Mouse (Mus musculus) intestine, embryonic 15.5 days (tissue): ENCODE results near the gene Epb41. TPM values are rescaled to one million over a fixed set of nuclear protein-coding genes. Genes with fewer than 3 reads are reported as not detected.
A peak's percentile ranks its signal among the peaks of the same experiment; 100 is the strongest.

Experiments used
- ATAC-seq: fragments of 200-750 bp; cut with Nextera tagmentation; 2 replicates; pipeline ENCODE4 v1.8.0; 2017; ENCODE audit warnings: moderate TSS enrichment, moderate library complexity
- H3K27ac ChIP-seq: fragments of 300-500 bp; sonication (generic); 2 replicates; pipeline ENCODE4 v1.5.1; 2015; ENCODE audit warnings: mild to moderate bottlenecking, inconsistent platforms
- H3K27me3 ChIP-seq: fragments of 300-500 bp; sonication (generic); replicated peaks from 2 replicates; pipeline ENCODE4 v1.6.1; 2015; ENCODE audit warnings: inconsistent platforms
- H3K36me3 ChIP-seq: fragments of 300-500 bp; sonication (generic); 2 replicates; pipeline ENCODE4 v1.6.1; 2015; ENCODE audit warnings: inconsistent platforms
- H3K4me1 ChIP-seq: fragments of 300-500 bp; sonication (generic); replicated peaks from 2 replicates; pipeline ENCODE4 v1.6.1; 2015; ENCODE audit warnings: inconsistent platforms
- H3K4me2 ChIP-seq: fragments of 300-500 bp; sonication (generic); replicated peaks from 2 replicates; pipeline ENCODE4 v1.6.1; 2015; ENCODE audit warnings: mild to moderate bottlenecking, inconsistent platforms
- H3K4me3 ChIP-seq: fragments of 300-500 bp; sonication (generic); replicated peaks from 2 replicates; pipeline ENCODE4 v1.5.1; 2015; ENCODE audit warnings: inconsistent platforms
- H3K9ac ChIP-seq: fragments of 300-500 bp; sonication (generic); 2 replicates; pipeline ENCODE4 v1.6.1; 2015; ENCODE audit warnings: inconsistent platforms
- H3K9me3 ChIP-seq: fragments of 300-500 bp; sonication (generic); 2 replicates; pipeline ENCODE4 v1.6.1; 2016; ENCODE audit warnings: inconsistent platforms
- WGBS: fragments of 180-500 bp; shearing (Covaris S2); methylation state at CpG from one replicate; pipeline ENCODE4 v1.1.7; 2015; 5-methylcytosine and 5-hydroxymethylcytosine counted together
- polyA plus RNA-seq: library from polyadenylated mRNA; unstranded; fragments of >200 nt; fragmentation: Nextera tagmentation; extraction: Ambion mirVana; gene quantifications from 2 replicates; pipeline ENCODE4 v1.2.1, GENCODE M21; 2015

Epb41 gene
- polyA plus RNA-seq = 50.0 and 54.2 TPM in 2 replicates

GRCm38 (mm10) chr4:132074933-132075769 is at the start of gene Epb41:
Epb41 (minus strand) TSS chr4:132075321.
- peak; percentile 96 for ATAC-seq
- Histone ChIP-seq H3K27ac (peak within 1 kb of the TSS; percentile 73), H3K36me3 (no peaks in the 10 kb centered on the region), H3K4me2 (peak within 1 kb of the TSS; percentile 96), H3K27me3 (no peaks in the 10 kb centered on the region), H3K4me3 (peak within 1 kb of the TSS; percentile 80), H3K4me1 (0 out of 2 replicates have a peak, but pooled peaks cover 4% of the 10 kb centered on the region), H3K9me3 (no peaks in the 10 kb centered on the region), H3K9ac (peak within 1 kb of the TSS; percentile 82)
- WGBS = 1% methylated on average over 47 of the region's 47 CpGs

GRCm38 (mm10) chr4:132123166-132123565 is 48.0 kb upstream of the Epb41 start:
- Histone ChIP-seq H3K36me3 (no peaks in the 10 kb centered on the region), H3K4me2 (no peak overlapping the region), H3K27ac (no peak overlapping the region), H3K9ac (no peak overlapping the region), H3K4me3 (no peak overlapping the region), H3K4me1 (no peaks in the 10 kb centered on the region), H3K9me3 (no peaks in the 10 kb centered on the region), H3K27me3 (no peaks in the 10 kb centered on the region)
- WGBS = 88% methylated on average over 1 of the region's 1 CpGs
- ATAC-seq = no peak

- no peaks in the 10 kb centered on the region for H3K27me3 ChIP-seq
- no peaks in the 10 kb centered on the region for H3K4me1 ChIP-seq
- no peak overlapping the region for H3K27ac ChIP-seq
- H3K9ac ChIP-seq = no peak overlapping the region
- H3K4me2 ChIP-seq = no peak overlapping the region
- no peaks in the 10 kb centered on the region for H3K9me3 ChIP-seq
- no peaks in the 10 kb centered on the region for H3K36me3 ChIP-seq
- no peak overlapping the region for H3K4me3 ChIP-seq
- no peak for ATAC-seq
- 81% methylated on average over 5 of the region's 5 CpGs for WGBS
Measured at GRCm38 (mm10) chr4:132121674-132122073, 46.6 kb upstream of the Epb41 start.

GRCm38 (mm10) chr4:132119566-132119965 is 44.4 kb upstream of the Epb41 start:
- Histone ChIP-seq H3K36me3 (no peaks in the 10 kb centered on the region), H3K27me3 (no peaks in the 10 kb centered on the region), H3K9ac (no peak overlapping the region), H3K4me2 (no peak overlapping the region), H3K27ac (no peak overlapping the region), H3K4me3 (no peak overlapping the region), H3K9me3 (no peaks in the 10 kb centered on the region), H3K4me1 (no peaks in the 10 kb centered on the region)
- ATAC-seq = no peak
- 50% methylated on average over 9 of the region's 9 CpGs for WGBS

GRCm38 (mm10) chr4:132116315-132116714 is 41.2 kb upstream of the Epb41 start:
- 0 out of 2 replicates have a peak, but pooled peaks cover 3% of the 10 kb centered on the region for H3K4me1 ChIP-seq
- WGBS = 67% methylated on average over 4 of the region's 4 CpGs
- H3K27me3 ChIP-seq = no peaks in the 10 kb centered on the region; the same call in 1 of the 2 replicates
- no peak overlapping the region for H3K9ac ChIP-seq
- ATAC-seq = no peak
- no peak overlapping the region for H3K27ac ChIP-seq
- no peaks in the 10 kb centered on the region for H3K9me3 ChIP-seq
- no peaks in the 10 kb centered on the region for H3K36me3 ChIP-seq
- no peak overlapping the region for H3K4me3 ChIP-seq
- H3K4me2 ChIP-seq = no peak overlapping the region

GRCm38 (mm10) chr4:132113411-132114095 is 38.4 kb upstream of the Epb41 start:
- Histone ChIP-seq H3K9me3 (no peaks in the 10 kb centered on the region), H3K4me3 (peak overlapping the region; percentile 36), H3K36me3 (no peaks in the 10 kb centered on the region), H3K27ac (no peak overlapping the region), H3K4me1 (0 out of 2 replicates have a peak, but pooled peaks cover 3% of the 10 kb centered on the region), H3K9ac (peak overlapping the region; percentile 24), H3K4me2 (peak overlapping the region; percentile 73), H3K27me3 (no peaks in the 10 kb centered on the region; the same call in 1 of the 2 replicates)
- ATAC-seq = peak; percentile 39; the same call in 1 of the 2 replicates
- WGBS = 37% methylated on average over 53 of the region's 53 CpGs

- Histone ChIP-seq H3K36me3 (no peaks in the 10 kb centered on the region), H3K4me1 (0 out of 2 replicates have a peak, but pooled peaks cover 3% of the 10 kb centered on the region), H3K9ac (no peak overlapping the region), H3K9me3 (no peaks in the 10 kb centered on the region), H3K4me2 (no peak overlapping the region), H3K27me3 (no peaks in the 10 kb centered on the region; the same call in 1 of the 2 replicates), H3K27ac (no peak overlapping the region), H3K4me3 (no peak overlapping the region)
- no peak for ATAC-seq
- WGBS = 76% methylated on average over 4 of the region's 4 CpGs
Measured at GRCm38 (mm10) chr4:132111227-132111626, 36.1 kb upstream of the Epb41 start.

GRCm38 (mm10) chr4:132108221-132108620 is 33.1 kb upstream of the Epb41 start:
- WGBS = 93% methylated on average over 7 of the region's 7 CpGs
- H3K4me2 ChIP-seq = no peak overlapping the region

GRCm38 (mm10) chr4:132101152-132101551 is 26.0 kb upstream of the Epb41 start:
- no peaks in the 10 kb centered on the region for H3K9me3 ChIP-seq
- H3K4me3 ChIP-seq = no peak overlapping the region
- ATAC-seq = no peak
- peaks cover 4% of the 10 kb centered on the region; the same call in 1 of the 2 replicates for H3K4me1 ChIP-seq
- H3K4me2 ChIP-seq = no peak overlapping the region
- no peak overlapping the region for H3K27ac ChIP-seq
- no peak overlapping the region for H3K9ac ChIP-seq
- no peaks in the 10 kb centered on the region for H3K27me3 ChIP-seq
- 27% methylated on average over 3 of the region's 3 CpGs for WGBS
- H3K36me3 ChIP-seq = no peaks in the 10 kb centered on the region

More at GRCm38 (mm10) chr4:132108221-132108620, 33.1 kb upstream of the Epb41 start:
- no peaks in the 10 kb centered on the region for H3K27me3 ChIP-seq
- no peaks in the 10 kb centered on the region for H3K9me3 ChIP-seq
- no peak overlapping the region for H3K4me3 ChIP-seq
- no peak overlapping the region for H3K9ac ChIP-seq
- H3K36me3 ChIP-seq = no peaks in the 10 kb centered on the region
- H3K27ac ChIP-seq = no peak overlapping the region
- H3K4me1 ChIP-seq = 0 out of 2 replicates have a peak, but pooled peaks cover 1% of the 10 kb centered on the region
- no peak for ATAC-seq

- no peak overlapping the region for H3K9ac ChIP-seq
- H3K27me3 ChIP-seq = no peaks in the 10 kb centered on the region
- WGBS = 66% methylated on average over 5 of the region's 5 CpGs
- no peak overlapping the region for H3K4me2 ChIP-seq
- peaks cover 4% of the 10 kb centered on the region; the same call in 1 of the 2 replicates for H3K4me1 ChIP-seq
- no peak for ATAC-seq
- H3K9me3 ChIP-seq = no peaks in the 10 kb centered on the region
- no peaks in the 10 kb centered on the region for H3K36me3 ChIP-seq
- H3K4me3 ChIP-seq = no peak overlapping the region
- H3K27ac ChIP-seq = no peak overlapping the region
Measured at GRCm38 (mm10) chr4:132099548-132099947, 24.4 kb upstream of the Epb41 start.

GRCm38 (mm10) chr4:132095043-132095442 is 19.9 kb upstream of the Epb41 start:
- WGBS = 55% methylated on average over 7 of the region's 7 CpGs
- no peaks in the 10 kb centered on the region for H3K36me3 ChIP-seq
- no peaks in the 10 kb centered on the region for H3K27me3 ChIP-seq
- no peak overlapping the region for H3K4me3 ChIP-seq
- no peaks in the 10 kb centered on the region for H3K9me3 ChIP-seq
- peak; percentile 71 for ATAC-seq
- H3K9ac ChIP-seq = no peak overlapping the region
- no peak overlapping the region for H3K4me2 ChIP-seq
- H3K4me1 ChIP-seq = peaks cover 15% of the 10 kb centered on the region
- H3K27ac ChIP-seq = peak overlapping the region; percentile 30; the same call in 1 of the 2 replicates

GRCm38 (mm10) chr4:132093928-132094327 is 18.8 kb upstream of the Epb41 start:
- Histone ChIP-seq H3K36me3 (no peaks in the 10 kb centered on the region), H3K4me3 (no peak overlapping the region), H3K27ac (no peak overlapping the region), H3K9me3 (no peaks in the 10 kb centered on the region), H3K9ac (no peak overlapping the region), H3K27me3 (no peaks in the 10 kb centered on the region), H3K4me1 (peaks cover 15% of the 10 kb centered on the region), H3K4me2 (no peak overlapping the region)
- no peak for ATAC-seq
- 81% methylated on average over 5 of the region's 5 CpGs for WGBS
